Mouse (Mus musculus) erythroblast, embryonic 14.5 days (primary cell): ENCODE results near the gene Ints11.

ENCODE experiments used
- GATA1 ChIP-seq: IDR thresholded peaks from 2 replicates; pipeline ENCODE4 v1.6.1; 2012; ENCODE audit warnings: low read length, inconsistent platforms, mixed read lengths
- TAL1 ChIP-seq: IDR thresholded peaks from 3 replicates; pipeline ENCODE4 v1.6.1; 2012; ENCODE audit warnings: low read length, inconsistent platforms, mixed read lengths

DNA sequence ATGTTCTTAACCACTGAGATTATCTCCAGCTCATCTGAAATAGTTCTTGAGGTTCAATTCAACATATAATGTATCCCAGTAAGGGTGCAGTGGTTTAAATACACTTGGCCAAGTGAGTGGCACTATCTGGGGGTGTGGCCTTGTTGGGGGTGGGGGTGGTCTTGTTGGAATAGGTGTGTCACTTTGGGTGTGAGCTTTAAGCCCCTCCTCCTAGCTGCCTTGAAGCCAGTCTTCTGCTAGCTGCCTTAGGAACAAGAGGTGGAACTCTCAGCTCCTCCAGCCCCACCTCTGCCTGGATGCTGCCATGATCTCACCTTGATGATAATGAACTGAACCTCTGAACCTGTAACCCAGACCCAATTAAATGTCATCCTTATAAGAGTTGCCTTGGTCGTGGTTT lies 62.7 kb downstream of the Ints11 start:
- TF ChIP-seq TAL1 (no peak), GATA1 (no peak)
